Mouse (Mus musculus): Measurements from ENCODE around the gene Btbd35f2. TPM values are rescaled to one million over a fixed set of nuclear protein-coding genes. Genes with fewer than 3 reads are reported as not detected.
"Not testable (repeated sequence)": the region's sequence is repeated elsewhere in the genome, so short reads cannot be mapped to it uniquely, and the experiment has no call there.

Btbd35f2 gene
- total RNA-seq (2015; ENCODE audit: low replicate concordance) (not detected in 2 replicates), total RNA-seq (2017; ENCODE audit: low replicate concordance) (not detected in 2 replicates)

DNA sequence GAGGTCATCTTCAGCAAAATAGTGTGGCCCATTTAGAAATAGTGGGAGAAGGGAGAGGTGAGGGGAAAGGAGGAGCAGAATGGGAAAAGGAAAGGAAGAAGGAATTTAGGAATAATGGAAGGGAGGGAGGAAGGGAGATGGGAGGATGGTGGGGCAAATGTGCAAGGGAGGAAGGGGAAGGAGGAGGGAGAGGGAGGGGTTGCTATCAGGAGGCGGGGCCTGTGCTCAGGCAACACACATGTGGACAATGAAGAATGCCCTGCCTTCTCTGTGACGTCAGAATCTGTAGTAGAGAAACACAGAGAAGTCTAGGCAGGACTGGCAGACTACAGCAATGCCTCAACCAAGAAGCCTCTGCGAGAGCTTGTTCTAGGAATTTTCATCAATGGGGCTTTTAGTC, at the start of gene Btbd35f2:
Gene Btbd35f2, plus strand, starts transcription at position 301 of the 400 bp plus-strand sequence.
- ATAC-seq (replicated peaks; ENCODE audit: low FRiP score, poor library complexity, severe bottlenecking) = not testable (repeated sequence)

Other genes with a start within 250 kb of the Btbd35f2 start
- not detected in 2 replicates for gene Btbd35f22, start 230.6 kb upstream of the Btbd35f2 start, total RNA-seq (2015; ENCODE audit: low replicate concordance)
- gene Btbd35f22, start 230.6 kb upstream of the Btbd35f2 start, total RNA-seq (2017; ENCODE audit: low replicate concordance) = not detected in 2 replicates